Mouse (Mus musculus): ENCODE measurements at regions not wholly inside any gene's neighbourhood (a gene's known extent, or its start where the extent isn't known, plus 50 kb on each side); places are given as distances from the start of the nearest gene placed in this dataset.

- no peak for DNase-seq (ENCODE audit: low read depth)
Observed at GRCm38 (mm10) chr15:42768396-42768795, 2634.2 kb downstream of the 9330182O14Rik start.

- DNase-seq (ENCODE audit: low read depth) = no peak
Observed at GRCm38 (mm10) chr15:42779903-42780302, 2645.7 kb downstream of the 9330182O14Rik start.

GRCm38 (mm10) chr15:42801217-42801616, 2667.1 kb downstream of the 9330182O14Rik start:
- DNase-seq (ENCODE audit: low read depth) = no peak

GRCm38 (mm10) chr15:42810871-42811490, 2676.8 kb downstream of the 9330182O14Rik start:
- DNase-seq (ENCODE audit: low read depth) = no peak

DNA sequence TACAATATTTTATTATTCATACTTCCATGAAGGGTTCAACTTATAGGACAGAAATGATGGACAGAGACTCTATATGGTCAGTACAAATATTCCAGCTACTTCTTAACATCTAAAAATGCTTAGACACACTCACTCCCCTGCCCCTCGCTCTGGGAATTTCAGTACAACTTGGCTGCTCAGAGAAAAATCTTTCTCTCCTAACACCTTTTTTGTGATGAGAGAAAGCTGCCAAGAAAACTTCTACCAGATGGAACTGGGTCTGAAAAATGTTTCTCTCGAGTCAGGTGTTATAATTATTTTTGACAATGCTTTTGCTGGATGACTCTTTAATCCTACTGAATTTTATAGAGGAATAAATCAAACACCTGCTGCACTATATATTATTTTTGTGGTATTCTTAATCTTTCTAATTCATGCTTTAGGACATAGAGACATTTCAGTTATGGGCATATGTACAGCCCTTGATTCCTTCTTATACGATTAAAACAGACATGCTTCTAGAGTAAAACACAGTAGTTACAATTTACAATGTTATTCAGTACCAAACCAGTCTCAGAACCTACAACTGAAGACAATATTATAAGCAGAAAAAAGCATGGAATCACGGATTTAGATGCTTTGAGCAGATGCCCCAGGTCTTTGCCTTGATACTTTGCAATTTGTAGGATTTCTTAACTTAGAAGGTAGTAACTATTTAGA, 2681.0 kb downstream of the 9330182O14Rik start:
- DNase-seq (ENCODE audit: low read depth) = no peak

GRCm38 (mm10) chr15:42838839-42839238, 2704.7 kb downstream of the 9330182O14Rik start:
- DNase-seq (ENCODE audit: low read depth) = no peak

DNA sequence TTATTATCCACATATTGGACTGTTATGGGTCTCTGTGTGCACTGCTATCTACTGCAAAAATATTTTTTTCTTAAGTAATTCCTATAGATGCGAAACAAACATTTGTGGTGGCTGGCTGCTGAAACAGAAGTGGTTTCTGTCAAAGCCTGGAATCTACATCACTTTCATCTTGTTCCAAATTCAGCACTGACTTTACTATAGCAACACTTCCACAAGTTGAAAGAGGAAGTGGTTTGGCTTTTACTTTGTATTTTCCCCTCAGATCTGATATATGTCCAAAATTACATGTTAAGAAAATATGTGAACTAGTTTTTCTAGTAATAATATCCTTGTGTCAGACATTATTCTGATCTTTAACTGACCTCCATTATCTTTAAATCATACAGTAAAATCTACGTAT, 2715.8 kb downstream of the 9330182O14Rik start:
- no peak for DNase-seq (ENCODE audit: low read depth)

DNA sequence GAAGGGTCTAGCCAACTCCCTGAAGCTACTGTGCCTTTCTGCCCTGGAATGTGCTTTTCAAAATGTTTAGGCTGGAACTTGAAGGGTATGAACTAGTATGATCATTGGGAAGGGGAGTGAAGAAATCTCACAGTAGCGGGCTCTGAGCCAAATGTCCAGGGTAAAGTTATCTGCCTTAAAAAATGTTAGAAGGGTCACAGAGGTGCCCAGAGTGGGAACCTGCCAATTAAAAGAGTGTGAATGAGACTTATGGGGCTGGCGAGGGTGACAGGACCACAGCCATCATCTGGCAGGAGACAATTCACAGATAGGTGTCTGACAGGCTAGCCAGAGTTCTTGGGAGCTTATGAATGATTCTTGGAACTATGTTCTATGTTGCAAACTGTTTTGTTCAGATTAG, 2738.3 kb downstream of the 9330182O14Rik start:
- DNase-seq (ENCODE audit: low read depth) = no peak

DNA sequence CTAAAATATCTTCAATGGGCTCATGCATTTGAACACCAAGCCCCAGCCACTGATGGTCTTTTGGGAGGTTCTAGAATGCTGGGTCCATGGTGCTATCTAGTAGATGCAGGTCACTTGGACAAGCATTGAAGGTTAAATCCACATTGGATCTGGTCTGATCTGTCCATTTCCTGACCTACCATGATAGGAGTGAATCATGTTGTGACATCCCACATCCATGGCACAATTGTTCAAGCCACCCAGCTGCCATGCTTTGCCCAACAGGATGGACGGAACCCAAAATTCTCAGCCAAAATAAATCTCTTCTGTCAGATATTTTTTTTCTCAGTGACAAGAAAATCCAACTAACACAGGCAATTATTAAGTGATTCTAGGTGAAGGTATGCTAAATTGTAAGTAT, 2760.4 kb downstream of the 9330182O14Rik start:
- DNase-seq (ENCODE audit: low read depth) = no peak

DNA sequence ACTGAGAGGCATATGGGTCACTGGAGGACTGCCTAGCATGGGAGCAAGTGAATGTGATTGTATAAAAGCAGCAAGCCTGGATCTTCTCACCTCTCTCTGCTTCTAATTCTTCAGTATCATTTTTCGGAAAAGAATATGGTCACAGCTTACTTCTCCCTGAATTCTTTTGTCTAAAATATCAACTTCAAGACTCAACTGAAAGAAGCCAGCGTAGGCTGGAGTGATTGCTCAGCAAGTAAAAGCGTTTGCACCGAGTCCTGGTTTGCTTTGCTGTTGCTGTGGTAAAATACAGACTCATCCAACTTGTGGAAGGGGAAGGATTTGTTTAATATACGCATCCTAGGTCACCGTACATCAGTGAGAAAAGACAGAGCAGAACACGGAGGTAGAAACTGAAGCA, 2765.9 kb downstream of the 9330182O14Rik start:
- DNase-seq (ENCODE audit: low read depth) = no peak

DNA sequence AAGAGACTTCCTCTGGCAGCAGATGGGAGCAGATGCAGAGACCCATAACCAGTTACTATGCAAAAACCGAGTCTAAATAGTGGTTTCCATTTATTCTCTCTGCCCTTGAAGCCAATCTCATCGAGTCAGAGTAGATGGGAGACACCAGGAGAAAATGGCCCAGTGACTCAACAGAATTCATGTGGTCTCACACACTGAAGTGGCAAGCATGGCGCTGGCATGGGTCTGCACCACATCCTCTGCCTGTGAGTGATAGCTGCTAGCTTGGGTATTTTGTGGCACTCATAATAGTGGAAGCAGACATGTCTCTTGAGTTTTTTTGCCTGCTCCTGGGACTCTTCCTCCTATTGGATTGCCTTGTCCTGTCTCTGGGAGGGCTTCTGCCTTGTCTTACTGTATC, 2767.6 kb downstream of the 9330182O14Rik start:
- DNase-seq (ENCODE audit: low read depth) = no peak

- no peak for DNase-seq (ENCODE audit: low read depth)
Observed at GRCm38 (mm10) chr15:42911357-42911756, 2777.2 kb downstream of the 9330182O14Rik start.

DNA sequence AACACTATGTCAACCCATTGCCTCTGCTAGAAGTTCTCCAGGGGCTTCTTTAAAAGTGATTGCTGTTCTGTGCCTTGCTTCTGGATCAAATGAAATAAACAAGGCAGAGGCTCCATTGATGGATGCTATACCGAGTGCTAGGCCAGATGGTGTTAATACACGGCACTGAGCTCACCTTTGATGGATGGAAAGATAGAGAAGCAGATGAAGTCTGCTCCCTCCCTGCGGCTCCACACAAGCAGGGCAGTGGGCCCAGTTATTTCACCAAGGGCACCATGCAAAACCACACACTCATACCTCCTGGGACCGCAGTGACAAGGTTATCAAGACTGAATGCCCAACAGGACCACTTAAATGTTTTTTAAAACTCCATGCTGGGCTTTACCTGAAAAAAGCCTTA, 2778.7 kb downstream of the 9330182O14Rik start:
- no peak for DNase-seq (ENCODE audit: low read depth)

GRCm38 (mm10) chr15:42913285-42913684, 2779.1 kb downstream of the 9330182O14Rik start:
- DNase-seq (ENCODE audit: low read depth) = no peak

DNA sequence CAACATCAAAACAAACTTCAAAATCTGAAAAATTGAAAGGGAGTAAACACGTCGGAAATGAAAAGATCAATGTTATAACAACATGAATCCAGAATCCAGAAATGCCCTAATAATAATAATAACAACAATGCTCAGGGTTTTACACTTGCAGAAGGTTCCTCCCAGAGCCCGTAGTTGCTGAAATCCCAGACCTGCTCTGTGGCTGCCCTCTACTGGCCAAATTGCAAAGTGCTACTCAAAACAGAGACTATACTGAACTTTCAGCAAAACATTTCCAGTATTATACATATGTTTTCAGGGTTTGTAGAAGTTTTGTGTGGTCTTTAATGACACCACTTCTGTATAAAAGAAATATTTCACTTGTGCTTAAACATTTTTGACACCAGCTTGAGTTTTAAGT, 2779.9 kb downstream of the 9330182O14Rik start:
- peak; percentile 72 for DNase-seq (ENCODE audit: low read depth)

GRCm38 (mm10) chr15:42915195-42915594, 2781.0 kb downstream of the 9330182O14Rik start:
- no peak for DNase-seq (ENCODE audit: low read depth)

- DNase-seq (ENCODE audit: low read depth) = no peak
Observed at GRCm38 (mm10) chr15:42921618-42922017, 2787.5 kb downstream of the 9330182O14Rik start.

- no peak for DNase-seq (ENCODE audit: low read depth)
Observed at GRCm38 (mm10) chr15:42928331-42928730, 2794.2 kb downstream of the 9330182O14Rik start.

DNA sequence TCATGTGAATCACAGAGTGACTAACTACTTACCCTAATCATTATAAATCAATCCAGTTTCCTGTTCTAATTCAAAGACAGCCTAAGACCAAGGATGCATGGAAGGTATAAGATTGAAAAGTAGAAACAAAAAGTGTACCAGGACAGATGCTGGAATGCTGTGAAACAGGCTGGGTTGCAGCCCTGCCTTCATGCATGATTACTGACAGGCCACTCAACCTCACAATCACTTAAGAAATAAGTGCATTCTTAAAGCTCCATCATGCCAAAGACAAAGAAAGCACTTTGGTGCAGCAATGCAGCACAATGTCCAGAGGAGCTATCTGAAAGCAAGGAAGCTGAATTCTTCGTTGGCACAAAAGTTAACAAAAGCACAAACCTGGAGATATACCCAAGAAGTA, 2810.4 kb downstream of the 9330182O14Rik start:
- no peak for DNase-seq (ENCODE audit: low read depth)

DNA sequence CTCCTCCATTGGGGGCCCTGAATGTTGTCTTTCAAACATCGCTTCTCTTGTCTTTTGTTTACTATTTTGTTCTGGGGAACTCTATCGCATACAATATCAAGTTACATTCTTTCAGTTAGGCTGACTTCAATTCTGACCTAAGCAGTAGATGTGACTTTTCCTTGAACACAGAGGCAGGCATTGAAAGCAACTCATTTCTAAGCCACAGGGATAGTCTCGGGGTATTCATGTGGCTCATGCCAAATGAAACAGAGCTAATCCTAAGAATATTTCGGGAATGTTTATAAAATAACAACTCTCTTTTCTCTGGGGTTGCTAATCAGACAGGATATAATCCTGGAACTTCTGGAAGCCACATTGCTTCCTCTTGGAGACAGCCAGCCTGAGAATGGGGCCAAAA, 2821.0 kb downstream of the 9330182O14Rik start:
- no peak for DNase-seq (ENCODE audit: low read depth)

GRCm38 (mm10) chr15:42962747-42963338, 2828.7 kb downstream of the 9330182O14Rik start:
- peak; percentile 89 for DNase-seq (ENCODE audit: low read depth)

GRCm38 (mm10) chr15:42965314-42965713, 2831.1 kb downstream of the 9330182O14Rik start:
- DNase-seq (ENCODE audit: low read depth) = no peak

Measured in NIH3T3 (cell line).